Mouse (Mus musculus) megakaryocyte-erythroid progenitor cell, adult 5 weeks (primary cell): ENCODE data around the gene Pnn. TPM values are rescaled to one million over a fixed set of nuclear protein-coding genes. Genes with fewer than 3 reads are reported as not detected.

ENCODE experiments used
- polyA plus RNA-seq: library from polyadenylated mRNA; stranded (reverse); fragments of >175 nt; gene quantifications from 2 replicates; pipeline ENCODE4 v1.2.3, GENCODE M21; 2012

The Pnn gene
- polyA plus RNA-seq, result 56.7 and 95.4 TPM in 2 replicates

DNA sequence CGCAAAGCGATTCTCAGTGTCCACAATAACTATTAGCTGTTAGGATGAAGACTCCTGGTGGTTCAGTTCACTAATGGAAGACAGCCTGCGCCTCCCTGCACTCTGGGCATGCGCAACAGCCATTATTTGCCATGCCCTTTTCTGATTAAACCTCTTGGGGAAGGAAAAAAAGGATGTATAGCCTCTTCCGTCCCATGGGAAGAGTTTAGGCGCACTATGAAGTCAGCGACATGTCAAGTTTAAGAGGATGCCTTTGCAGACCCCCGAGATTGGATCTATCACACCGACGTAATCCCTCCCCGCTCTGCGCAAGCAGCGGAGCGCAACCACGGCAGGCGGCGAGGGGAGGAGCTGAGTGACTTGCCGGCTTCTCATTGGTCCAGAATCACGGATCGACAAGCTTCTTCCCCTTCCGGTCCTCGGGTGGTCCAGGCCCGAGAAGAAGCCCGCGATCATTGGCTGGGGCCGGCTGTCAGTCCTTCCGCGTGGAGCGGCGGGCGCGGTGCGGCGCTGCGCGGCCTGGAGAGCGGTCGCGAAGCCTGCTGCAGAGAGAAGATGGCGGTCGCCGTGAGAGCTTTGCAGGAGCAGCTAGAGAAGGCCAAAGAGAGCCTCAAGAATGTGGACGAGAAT is at the start of gene Pnn:
Gene Pnn (plus strand): TSS at position 437 of the 630 bp plus-strand sequence.

GRCm38 (mm10) chr12:59060993-59061595 is 5.6 kb upstream of the Pnn start, which contains the start of gene Trappc6b:
Gene Trappc6b (minus strand): TSS chr12:59061472.

DNA sequence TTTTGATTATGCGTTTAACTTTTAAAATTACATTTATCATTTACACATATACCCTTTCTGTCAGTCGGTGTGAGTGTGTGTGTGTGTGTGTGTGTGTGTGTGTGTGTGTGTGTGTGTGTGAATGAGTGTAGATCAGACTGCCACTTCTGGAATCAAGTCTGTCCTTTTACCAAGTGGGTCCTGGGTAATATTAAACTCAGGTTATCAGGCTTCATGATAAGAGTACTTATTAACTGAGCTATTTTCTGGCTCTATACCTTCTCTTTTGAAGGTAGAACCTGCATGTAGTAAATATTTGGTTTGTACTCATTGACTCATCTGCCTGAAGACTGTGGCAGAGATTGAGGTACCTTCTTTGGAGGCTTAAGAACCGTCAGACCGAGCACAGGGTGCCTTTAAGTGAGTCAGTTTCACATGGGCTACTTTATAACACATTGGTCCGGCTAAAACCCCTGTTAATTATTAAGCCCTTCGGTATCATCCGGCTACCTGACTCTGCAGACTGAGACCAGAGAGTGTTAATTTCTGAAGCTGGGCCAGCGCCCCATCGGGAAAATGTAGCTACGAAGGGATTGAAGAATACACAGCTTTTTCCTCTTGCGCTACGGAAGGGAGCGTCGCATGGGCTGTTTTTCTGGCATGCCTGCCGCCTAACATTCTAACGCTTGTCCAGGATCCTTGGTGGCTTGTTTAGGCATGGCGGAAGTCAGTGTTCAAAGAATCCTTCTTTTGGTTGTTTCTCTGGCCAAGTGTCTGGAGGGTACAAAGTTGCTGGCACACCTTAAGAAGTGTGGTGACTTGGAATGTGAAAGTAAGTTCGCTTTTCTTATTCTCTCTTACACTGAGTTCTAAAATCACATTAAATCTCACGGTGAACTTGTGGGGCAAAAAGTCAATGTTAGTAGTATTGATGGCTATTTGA is 28.7 kb downstream of the Pnn start, which contains the start of gene Mia2:
Gene Mia2 (plus strand): TSS at position 696 of the 922 bp plus-strand sequence.

Other genes with a start within 250 kb of the Pnn start
- gene Sec23a, start 54.9 kb upstream of the Pnn start, polyA plus RNA-seq, result 4.2 and 5.0 TPM in 2 replicates
- 3.1 and 3.6 TPM in 2 replicates for gene Gemin2, start 53.5 kb upstream of the Pnn start, polyA plus RNA-seq
- gene Trappc6b, start 5.4 kb upstream of the Pnn start, polyA plus RNA-seq, result 74.6 and 76.4 TPM in 2 replicates
- 61.8 and 62.1 TPM in 2 replicates for gene Mia2, start 28.9 kb downstream of the Pnn start, polyA plus RNA-seq
- 12.0 and 16.0 TPM in 2 replicates for gene Fbxo33, start 152.8 kb downstream of the Pnn start, polyA plus RNA-seq